Comparison of ENCODE assay signal across 16 mouse cellular contexts in genomic region chr5:117671362-117671761, GRCm38 (mm10).
"Had no signal": no experiment of that assay in that cellular context is flagged by ENCODE, and none has a peak within 500 bp of the region (broad histone marks: within the 10 kb centered on the region; RNA-seq: fewer than 3 reads in every experiment).

No protein-coding gene starts in this region.

- H3K9me3 ChIP-seq: lung, embryonic 15.5 days; midbrain, embryonic 13.5 days; midbrain, embryonic 15.5 days; neural tube, embryonic 12.5 days; stomach, embryonic 15.5 days had no signal

- DNase-seq: lung, adult 2 months; lung, postnatal 14 days; lung, postnatal 36 days; thymus, adult 2 months; thymus, postnatal 25 days; thymus, postnatal 4 days had no signal

- H3K27ac ChIP-seq: lung, embryonic 15.5 days; macrophage; midbrain, embryonic 13.5 days; midbrain, embryonic 15.5 days; neural tube, embryonic 12.5 days; stomach, embryonic 15.5 days; stomach, postnatal 0 days had no signal

- H3K36me3 ChIP-seq: lung, embryonic 15.5 days; midbrain, embryonic 13.5 days; midbrain, embryonic 15.5 days; neural tube, embryonic 12.5 days; stomach, embryonic 15.5 days had no signal

- H3K27me3 ChIP-seq: lung, embryonic 15.5 days; megakaryocyte, embryonic 14.5 days; midbrain, embryonic 13.5 days; midbrain, embryonic 15.5 days; neural tube, embryonic 12.5 days; stomach, embryonic 15.5 days had no signal

- H3K4me2 ChIP-seq: lung, embryonic 15.5 days; midbrain, embryonic 11.5 days; midbrain, embryonic 13.5 days; midbrain, embryonic 15.5 days; neural tube, embryonic 12.5 days; stomach, embryonic 15.5 days had no signal

- H3K9ac ChIP-seq: lung, embryonic 15.5 days; midbrain, embryonic 13.5 days; midbrain, embryonic 15.5 days; neural tube, embryonic 12.5 days; stomach, embryonic 15.5 days had no signal

- ATAC-seq: lung, postnatal 0 days; midbrain, embryonic 13.5 days; midbrain, embryonic 15.5 days had no signal

- H3K4me3 ChIP-seq: lung, embryonic 15.5 days; megakaryocyte, embryonic 14.5 days; midbrain, embryonic 13.5 days; midbrain, embryonic 15.5 days; neural tube, embryonic 12.5 days; stomach, embryonic 15.5 days had no signal

- H3K4me1 ChIP-seq: megakaryocyte, embryonic 14.5 days; stomach, embryonic 15.5 days had no signal
